Mouse (Mus musculus) limb, embryonic 12.5 days (tissue): ENCODE measurements around the gene Ms4a4b. TPM values are rescaled to one million over a fixed set of nuclear protein-coding genes. Genes with fewer than 3 reads are reported as not detected.

Source experiments
- polyA plus RNA-seq: library from polyadenylated mRNA; unstranded; fragments of >200 nt; fragmentation: Nextera tagmentation; extraction: Ambion mirVana; gene quantifications from 2 replicates; pipeline ENCODE4 v1.2.1, GENCODE M21; 2016

The Ms4a4b gene
- polyA plus RNA-seq, 1 experiment from 2014 or later = not detected

Other genes starting within 250 kb of the Ms4a4b start
- not detected in 2 replicates for gene Ms4a13, start 246.8 kb upstream of the Ms4a4b start, polyA plus RNA-seq
- not detected in 2 replicates for gene Ms4a12, start 211.1 kb upstream of the Ms4a4b start, polyA plus RNA-seq
- gene Ms4a1, start 177.3 kb upstream of the Ms4a4b start, polyA plus RNA-seq = not detected in 2 replicates
- gene Ms4a5, start 159.7 kb upstream of the Ms4a4b start, polyA plus RNA-seq = not detected in 2 replicates
- gene Ms4a14, start 129.1 kb upstream of the Ms4a4b start, polyA plus RNA-seq = not detected in 2 replicates
- gene Ms4a7, start 107.4 kb upstream of the Ms4a4b start, polyA plus RNA-seq = 2.2 and 2.4 TPM in 2 replicates
- gene Ms4a4a, start 68.0 kb upstream of the Ms4a4b start, polyA plus RNA-seq = 1.6 and 2.0 TPM in 2 replicates
- gene Ms4a4c, start 38.8 kb upstream of the Ms4a4b start, polyA plus RNA-seq = 0.22 TPM in 1 of 2 replicates, not detected in the other
- 1.8 and 2.5 TPM in 2 replicates for gene Ms4a6c, start 25.8 kb downstream of the Ms4a4b start, polyA plus RNA-seq
- gene Gm8369, start 42.4 kb downstream of the Ms4a4b start, polyA plus RNA-seq = not detected in 2 replicates
- 2.3 and 2.9 TPM in 2 replicates for gene Ms4a6b, start 73.0 kb downstream of the Ms4a4b start, polyA plus RNA-seq
- gene Ms4a4d, start 93.2 kb downstream of the Ms4a4b start, polyA plus RNA-seq = 0.63 and 0.73 TPM in 2 replicates
- 2.0 and 2.3 TPM in 2 replicates for gene Ms4a6d, start 161.3 kb downstream of the Ms4a4b start, polyA plus RNA-seq
- 0.61 TPM in 1 of 2 replicates, not detected in the other for gene Ms4a2, start 180.2 kb downstream of the Ms4a4b start, polyA plus RNA-seq
- not detected in 2 replicates for gene Ms4a3, start 197.3 kb downstream of the Ms4a4b start, polyA plus RNA-seq
- not detected in 2 replicates for gene Oosp2, start 217.0 kb downstream of the Ms4a4b start, polyA plus RNA-seq
- 0.63 TPM in 1 of 2 replicates, not detected in the other for gene Oosp1, start 247.6 kb downstream of the Ms4a4b start, polyA plus RNA-seq